Mouse (Mus musculus) heart, adult 2 months (tissue): ENCODE data around the gene Socs3.

Source experiments
- CTCF ChIP-seq: fragments of 200-600 bp; IDR thresholded peaks from 2 replicates; pipeline ENCODE4 v1.8.1; 2022; ENCODE audit warnings: antibody characterized with exemption, mild to moderate bottlenecking, moderate library complexity
- EP300 ChIP-seq: fragments of 200-500 bp; IDR thresholded peaks from 2 replicates; pipeline ENCODE4 v1.6.1; 2011; ENCODE audit warnings: low read depth, low read length, control low read depth; ENCODE audit not compliant: insufficient read depth
- POLR2A ChIP-seq: fragments of 200-500 bp; IDR thresholded peaks from 2 replicates; pipeline ENCODE4 v1.6.1; 2011; ENCODE audit warnings: mild to moderate bottlenecking, low read depth, low read length, control low read depth; ENCODE audit not compliant: insufficient read depth

- TF ChIP-seq POLR2A, result no peak
- no peak for TF ChIP-seq CTCF
- TF ChIP-seq EP300, result no peak
These were observed 4.8 kb downstream of the Socs3 start for GRCm38 (mm10) chr11:117965052-117965451.
